Mouse (Mus musculus): ENCODE measurements around the gene Ccdc17. TPM values are rescaled to one million over a fixed set of nuclear protein-coding genes. Genes with fewer than 3 reads are reported as not detected.

The Ccdc17 gene
- total RNA-seq, 4 experiments from 2014 or later, result 3.1 to 3.5 (median 3.3) TPM

DNA sequence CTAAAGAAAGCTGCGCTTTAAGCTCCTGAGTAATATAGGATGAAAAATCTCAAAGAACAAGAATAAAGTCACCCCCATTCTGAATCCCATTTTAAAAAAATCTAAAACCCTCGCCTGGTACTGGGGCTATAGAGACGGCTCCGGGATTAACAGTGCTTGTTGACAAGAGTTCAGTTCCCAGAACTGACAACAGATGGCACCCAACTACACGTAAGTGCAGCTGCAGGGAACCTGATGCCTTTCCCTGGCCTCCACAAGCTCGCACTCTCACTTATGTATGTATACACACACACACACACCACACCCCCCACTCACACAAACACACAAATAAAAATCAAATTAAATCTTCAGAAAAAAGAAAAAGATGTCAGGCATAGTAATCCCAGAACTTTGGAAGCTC is 47.9 kb downstream of the Ccdc17 start:
- peak; percentile 16 for DNase-seq (ENCODE audit: low spot score)

DNA sequence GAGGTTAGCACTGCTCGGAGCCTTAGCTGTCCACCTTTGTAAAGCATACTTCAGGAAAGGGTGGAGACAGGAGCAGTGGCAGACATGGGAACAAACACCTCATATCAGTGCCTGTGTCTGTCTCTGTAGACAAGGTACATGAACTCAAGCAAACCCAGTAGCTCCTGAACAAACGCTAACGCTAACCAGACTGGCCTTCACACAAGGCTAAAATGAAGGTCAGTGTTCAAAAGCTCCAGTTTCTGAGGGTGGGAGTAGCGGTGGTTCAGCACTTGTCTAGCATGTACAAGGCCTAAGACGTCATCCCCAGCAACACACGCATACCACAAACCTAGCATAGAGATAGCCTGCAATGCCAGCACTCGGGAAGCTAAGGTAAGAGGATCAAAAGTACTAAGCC is 49.2 kb downstream of the Ccdc17 start:
- DNase-seq (ENCODE audit: low spot score), result no peak

- DNase-seq (ENCODE audit: low spot score), result no peak
These were observed 53.0 kb downstream of the Ccdc17 start for GRCm38 (mm10) chr4:116649411-116649810.

Other genes starting within 250 kb of the Ccdc17 start
- gene Mast2, start 132.5 kb upstream of the Ccdc17 start, total RNA-seq (2022), result 100 to 1,000 TPM; 121 to 144 (median 138) TPM
- gene Ipp, start 89.1 kb upstream of the Ccdc17 start, total RNA-seq (2022), result 10 to 100 TPM; 14.0 to 19.0 (median 16.8) TPM
- gene Tmem69, start 40.7 kb upstream of the Ccdc17 start, total RNA-seq (2022), result 10 to 100 TPM; 31.5 to 34.6 (median 32.0) TPM
- 10 to 100 TPM; 65.2 to 87.3 (median 72.0) TPM for gene Gpbp1l1, start 39.0 kb upstream of the Ccdc17 start, total RNA-seq (2022)
- gene Nasp, start 31.3 kb downstream of the Ccdc17 start, total RNA-seq (2022), result 10 to 100 TPM; 13.3 to 18.4 (median 16.0) TPM
- gene Akr1a1, start 55.0 kb downstream of the Ccdc17 start, total RNA-seq (2022), result 100 to 1,000 TPM; 297 to 332 (median 327) TPM
- 100 to 1,000 TPM; 475 to 641 (median 529) TPM for gene Prdx1, start 88.9 kb downstream of the Ccdc17 start, total RNA-seq (2022)
- 10 to 100 TPM; 61.8 to 72.5 (median 66.4) TPM for gene Mmachc, start 111.8 kb downstream of the Ccdc17 start, total RNA-seq (2022)
- gene Ccdc163, start 111.9 kb downstream of the Ccdc17 start, total RNA-seq (2022), result 1 to 10 TPM; 3.0 to 5.7 (median 4.1) TPM
- 1 to 10 TPM; 1.6 to 3.3 (median 2.3) TPM for gene Tesk2, start 124.3 kb downstream of the Ccdc17 start, total RNA-seq (2022)
- gene Toe1, start 211.0 kb downstream of the Ccdc17 start, total RNA-seq (2022), result 1 to 10 TPM; 4.2 to 8.2 (median 5.4) TPM
- 1 to 10 TPM in 3 of 4 experiments, under 1 TPM in 1; 0.95 to 1.3 (median 1.1) TPM for gene Mutyh, start 211.1 kb downstream of the Ccdc17 start, total RNA-seq (2022)
- 1 to 10 TPM; 2.9 to 6.1 (median 3.9) TPM for gene Hpdl, start 225.1 kb downstream of the Ccdc17 start, total RNA-seq (2022)